Mouse (Mus musculus): ENCODE measurements at regions not wholly inside any gene's neighbourhood (a gene's known extent, or its start where the extent isn't known, plus 50 kb on each side); places are given as distances from the start of the nearest gene placed in this dataset.

DNA sequence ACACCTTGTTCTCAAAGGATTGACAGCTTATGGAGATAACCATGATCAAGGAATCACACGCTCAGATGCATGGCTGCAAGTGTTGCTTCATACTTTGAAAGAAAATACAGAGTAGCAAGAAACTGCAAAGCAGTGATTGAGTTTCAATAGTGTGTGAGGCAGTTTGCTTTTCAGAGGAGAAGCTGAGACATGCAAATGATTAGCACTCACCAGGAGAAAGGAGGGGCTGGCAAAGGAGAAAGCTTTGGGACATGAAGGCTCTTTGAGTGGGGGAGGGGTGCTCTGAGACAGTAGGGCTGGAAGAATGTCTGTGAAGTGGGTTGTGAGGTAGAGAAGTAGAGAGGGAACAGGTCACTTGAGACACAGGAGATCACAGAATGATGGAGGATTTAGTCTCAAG is 238.7 kb upstream of the Fggy start:
- Histone ChIP-seq H3K27me3 (ENCODE audit: insufficient read depth, poor library complexity, severe bottlenecking) (no peaks in the 10 kb centered on the region), H3K27ac (no peak overlapping the region), H3K4me3 (no peak overlapping the region), H3K4me1 (replicated peaks) (peaks cover 16% of the 10 kb centered on the region), H3K9me3 (no peaks in the 10 kb centered on the region), H3K36me3 (no peaks in the 10 kb centered on the region)
- 56% methylated on average over 1 of the region's 1 CpGs for WGBS
- peak; percentile 9 for DNase-seq (ENCODE audit: low spot score)

DNA sequence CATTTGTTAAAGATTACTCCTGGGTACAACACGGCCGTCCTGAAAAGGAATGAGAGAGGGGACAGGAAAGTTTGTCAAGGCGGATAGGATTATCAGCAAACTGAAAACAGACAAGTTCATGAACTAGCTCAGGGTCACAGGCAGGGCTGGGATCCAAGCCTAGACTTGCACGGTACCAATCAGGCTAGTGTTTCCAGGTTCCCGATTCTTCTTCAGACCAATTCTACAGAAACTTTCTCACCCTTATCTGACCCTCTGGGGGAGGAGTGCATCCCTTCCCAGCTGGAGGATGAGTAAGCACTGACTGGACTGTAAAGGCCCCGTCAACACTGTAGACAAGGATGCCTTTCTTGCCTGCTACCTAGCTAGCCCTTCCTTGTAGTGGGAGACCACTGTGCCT is 238.3 kb upstream of the Fggy start:
- Histone ChIP-seq H3K4me3 (no peak overlapping the region), H3K9me3 (no peaks in the 10 kb centered on the region), H3K27ac (no peak overlapping the region), H3K36me3 (no peaks in the 10 kb centered on the region), H3K4me1 (replicated peaks) (peaks cover 16% of the 10 kb centered on the region), H3K27me3 (ENCODE audit: insufficient read depth, poor library complexity, severe bottlenecking) (no peaks in the 10 kb centered on the region)
- DNase-seq (ENCODE audit: low spot score), result no peak
- 58% methylated on average over 6 of the region's 6 CpGs for WGBS

DNA sequence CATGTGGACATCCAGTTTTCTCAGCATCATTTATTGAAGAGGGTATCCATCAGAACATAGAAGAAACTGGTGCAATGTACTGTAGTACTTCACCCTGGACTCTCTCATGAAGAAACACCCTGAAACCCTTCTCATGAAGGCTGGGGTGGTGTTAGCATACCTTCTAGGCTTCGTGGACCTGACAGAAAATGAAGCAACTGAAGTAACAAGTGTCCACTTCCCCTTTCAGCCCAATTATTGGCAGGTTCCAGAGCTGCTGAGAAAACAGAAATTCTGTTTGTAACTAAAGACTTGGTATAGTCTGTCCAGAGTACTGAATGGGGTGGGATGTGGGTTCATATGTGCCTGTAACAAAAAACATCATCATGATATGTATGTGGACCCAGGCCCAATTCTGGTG is 231.4 kb upstream of the Fggy start:
- H3K4me3 ChIP-seq, result no peak overlapping the region
- no peaks in the 10 kb centered on the region for H3K27me3 ChIP-seq (ENCODE audit: insufficient read depth, poor library complexity, severe bottlenecking)
- no peak for DNase-seq (ENCODE audit: low spot score)
- WGBS, result 75% methylated on average over 1 of the region's 1 CpGs
- no peaks in the 10 kb centered on the region for H3K9me3 ChIP-seq
- H3K4me1 ChIP-seq (replicated peaks), result no peaks in the 10 kb centered on the region
- H3K36me3 ChIP-seq, result no peaks in the 10 kb centered on the region
- H3K27ac ChIP-seq, result no peak overlapping the region

DNA sequence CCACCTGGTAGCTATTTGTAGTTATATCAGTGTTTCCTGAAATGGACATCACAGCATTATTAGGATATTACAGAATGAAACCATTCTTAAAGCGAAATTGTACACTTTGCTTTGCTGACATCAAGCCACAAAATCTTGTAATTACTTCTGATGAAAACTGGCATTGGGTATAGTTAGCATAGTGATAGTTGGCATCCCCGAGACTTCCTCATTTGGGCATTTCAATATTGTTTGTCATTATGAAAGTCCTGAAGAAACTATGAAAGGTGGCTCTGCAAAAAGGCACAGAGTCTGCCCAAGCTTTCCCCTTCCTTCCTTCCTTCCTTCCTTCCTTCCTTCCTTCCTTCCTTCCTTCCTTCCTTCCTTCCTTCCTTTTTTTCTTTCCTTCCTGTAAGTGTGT is 217.5 kb upstream of the Fggy start:
- no peaks in the 10 kb centered on the region for H3K4me1 ChIP-seq (replicated peaks)
- H3K9me3 ChIP-seq, result peaks cover 7% of the 10 kb centered on the region; the same call in 1 of the 2 replicates
- H3K36me3 ChIP-seq, result no peaks in the 10 kb centered on the region
- DNase-seq (ENCODE audit: low spot score), result no peak
- no peak overlapping the region for H3K4me3 ChIP-seq
- 85% methylated on average over 2 of the region's 2 CpGs for WGBS
- no peaks in the 10 kb centered on the region for H3K27me3 ChIP-seq (ENCODE audit: insufficient read depth, poor library complexity, severe bottlenecking)
- no peak overlapping the region for H3K27ac ChIP-seq

DNA sequence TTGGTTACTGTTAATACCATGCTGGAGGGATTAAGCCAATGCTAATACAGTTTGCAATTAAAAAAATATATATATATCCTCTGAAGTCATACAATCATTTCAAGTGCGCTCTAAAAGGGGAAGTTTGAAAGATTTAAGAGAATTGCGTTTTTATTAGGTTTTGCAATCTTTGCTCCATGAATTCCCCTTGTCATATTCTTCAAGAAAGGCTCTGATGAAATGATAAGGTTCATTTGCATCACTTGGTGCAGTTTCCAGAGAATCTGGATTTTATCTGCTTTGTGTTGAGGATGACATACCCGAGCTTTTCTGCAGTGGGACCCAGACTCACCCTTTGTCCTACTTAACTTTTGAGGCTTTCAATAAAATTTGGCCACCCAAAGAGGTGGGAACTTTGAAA is 216.4 kb upstream of the Fggy start:
- H3K27ac ChIP-seq, result no peak overlapping the region
- 76% methylated on average over 3 of the region's 3 CpGs for WGBS
- no peaks in the 10 kb centered on the region for H3K27me3 ChIP-seq (ENCODE audit: insufficient read depth, poor library complexity, severe bottlenecking)
- H3K36me3 ChIP-seq, result no peaks in the 10 kb centered on the region
- no peak for DNase-seq (ENCODE audit: low spot score)
- peaks cover 7% of the 10 kb centered on the region; the same call in 1 of the 2 replicates for H3K9me3 ChIP-seq
- H3K4me1 ChIP-seq (replicated peaks), result no peaks in the 10 kb centered on the region
- no peak overlapping the region for H3K4me3 ChIP-seq

DNA sequence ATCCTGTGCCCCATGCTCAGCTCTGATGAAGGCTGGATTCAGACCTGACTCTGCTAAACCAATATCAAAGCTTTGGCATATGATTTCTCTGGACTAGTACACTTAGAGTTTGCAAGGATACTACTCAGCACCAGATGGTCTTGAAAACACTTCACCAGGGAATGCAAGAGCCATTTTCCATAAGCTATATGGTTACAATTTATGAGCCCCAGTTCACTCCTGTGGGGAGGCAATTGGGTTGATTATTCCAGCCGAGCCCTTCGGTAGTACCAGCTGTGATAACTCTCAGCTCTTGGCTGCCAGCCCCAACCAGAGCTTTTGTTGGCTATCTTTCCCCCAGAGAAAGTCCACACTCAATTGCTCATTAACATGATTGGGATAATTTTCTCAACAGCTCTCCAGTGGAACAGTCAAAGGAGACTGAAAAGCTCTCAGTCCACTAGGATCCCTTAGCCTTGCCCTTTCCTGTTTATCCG is 210.5 kb upstream of the Fggy start:
- Histone ChIP-seq H3K4me3 (no peak overlapping the region), H3K4me1 (replicated peaks) (no peaks in the 10 kb centered on the region), H3K27me3 (ENCODE audit: insufficient read depth, poor library complexity, severe bottlenecking) (no peaks in the 10 kb centered on the region), H3K27ac (no peak overlapping the region), H3K9me3 (no peaks in the 10 kb centered on the region), H3K36me3 (no peaks in the 10 kb centered on the region)
- no peak for DNase-seq (ENCODE audit: low spot score)
- WGBS, result 82% methylated on average over 3 of the region's 3 CpGs

DNA sequence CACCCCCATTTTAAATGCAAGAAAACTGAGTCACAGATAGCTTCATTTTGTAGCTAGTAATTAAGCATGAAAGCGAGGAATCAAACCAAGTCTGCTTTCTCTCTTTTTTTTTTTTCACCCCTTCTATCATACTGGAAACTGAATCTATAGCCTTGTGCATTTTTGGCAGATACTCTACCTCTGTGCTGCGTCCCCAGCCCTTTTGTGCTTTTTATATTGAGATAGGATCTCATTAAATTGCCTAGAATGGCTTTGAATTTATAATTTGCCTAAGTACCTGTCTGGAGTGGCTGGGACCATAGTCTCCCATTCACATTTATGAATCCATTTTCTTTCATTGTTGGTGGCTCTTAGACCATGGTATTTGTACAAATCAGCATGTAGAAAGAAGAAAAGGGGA is 209.9 kb upstream of the Fggy start:
- no peaks in the 10 kb centered on the region for H3K36me3 ChIP-seq
- 82% methylated on average over 2 of the region's 2 CpGs for WGBS
- DNase-seq (ENCODE audit: low spot score), result no peak
- no peaks in the 10 kb centered on the region for H3K4me1 ChIP-seq (replicated peaks)
- no peak overlapping the region for H3K4me3 ChIP-seq
- H3K9me3 ChIP-seq, result no peaks in the 10 kb centered on the region
- no peaks in the 10 kb centered on the region for H3K27me3 ChIP-seq (ENCODE audit: insufficient read depth, poor library complexity, severe bottlenecking)
- H3K27ac ChIP-seq, result no peak overlapping the region

DNA sequence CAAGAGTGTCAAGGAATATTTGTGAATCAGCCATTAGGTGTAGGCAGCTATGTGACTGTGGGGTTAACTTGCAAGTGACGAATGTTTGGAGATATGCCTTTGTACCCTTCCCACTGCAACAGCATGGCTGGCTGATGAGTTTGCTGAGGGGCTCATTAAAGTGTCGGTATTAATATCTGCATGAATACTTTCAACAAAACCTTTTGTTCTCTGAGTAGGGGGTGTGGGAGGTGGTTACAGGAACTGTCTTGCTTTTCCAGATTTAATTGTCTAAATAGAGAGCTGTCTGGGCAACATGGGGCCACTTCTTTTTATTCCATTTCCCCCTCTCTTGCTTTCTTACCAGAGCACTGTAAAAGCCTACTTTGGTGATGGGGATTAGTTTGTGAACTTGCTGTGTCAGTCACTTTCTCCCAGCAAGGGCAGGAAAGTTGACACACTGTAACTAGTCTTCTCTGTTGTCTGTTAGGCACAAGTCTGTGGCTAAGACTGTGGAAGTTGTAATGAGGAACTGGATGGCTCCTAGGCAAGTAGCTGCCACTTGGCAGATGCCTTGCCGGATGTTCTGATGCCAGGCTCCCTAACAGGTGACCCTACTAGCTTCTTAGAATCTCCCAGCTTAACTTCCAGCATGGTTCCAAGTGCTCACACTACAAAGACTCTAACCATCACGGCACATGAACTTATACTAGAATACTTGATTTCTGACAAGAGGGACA is 208.7 kb upstream of the Fggy start:
- DNase-seq (ENCODE audit: low spot score), result no peak
- Histone ChIP-seq H3K27ac (no peak overlapping the region), H3K9me3 (no peaks in the 10 kb centered on the region), H3K36me3 (no peaks in the 10 kb centered on the region), H3K27me3 (ENCODE audit: insufficient read depth, poor library complexity, severe bottlenecking) (no peaks in the 10 kb centered on the region), H3K4me1 (replicated peaks) (no peaks in the 10 kb centered on the region), H3K4me3 (no peak overlapping the region)
- 85% methylated on average over 4 of the region's 4 CpGs for WGBS

DNA sequence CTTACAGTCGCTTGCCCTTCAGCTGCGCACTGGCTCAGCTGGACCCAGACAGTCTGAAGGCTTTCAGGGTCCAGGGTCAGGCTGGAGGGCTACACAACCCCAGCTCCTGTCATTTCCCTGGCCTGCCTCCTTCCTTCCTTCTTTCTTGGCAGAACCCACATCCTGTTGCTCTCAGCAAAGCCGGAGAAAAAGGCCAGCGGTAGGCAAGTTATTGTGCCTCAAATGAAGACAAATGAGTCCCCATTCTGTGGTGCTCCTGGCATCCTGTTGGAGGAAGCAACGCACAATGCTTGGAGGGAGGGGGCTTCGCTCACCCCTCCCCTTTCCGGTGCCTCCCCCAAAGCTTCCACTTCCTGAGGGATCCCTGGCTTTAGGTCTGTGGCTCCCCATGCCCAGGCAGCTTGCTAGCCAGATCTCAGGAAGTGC is 203.4 kb upstream of the Fggy start:
- Histone ChIP-seq H3K36me3 (no peaks in the 10 kb centered on the region), H3K27ac (peak overlapping the region; percentile 70), H3K4me1 (replicated peaks) (peaks cover 6% of the 10 kb centered on the region; the same call in 1 of the 2 replicates), H3K27me3 (ENCODE audit: insufficient read depth, poor library complexity, severe bottlenecking) (no peaks in the 10 kb centered on the region), H3K9me3 (no peaks in the 10 kb centered on the region), H3K4me3 (no peak overlapping the region)
- DNase-seq (ENCODE audit: low spot score), result peak; percentile 25
- 51% methylated on average over 7 of the region's 7 CpGs for WGBS

DNA sequence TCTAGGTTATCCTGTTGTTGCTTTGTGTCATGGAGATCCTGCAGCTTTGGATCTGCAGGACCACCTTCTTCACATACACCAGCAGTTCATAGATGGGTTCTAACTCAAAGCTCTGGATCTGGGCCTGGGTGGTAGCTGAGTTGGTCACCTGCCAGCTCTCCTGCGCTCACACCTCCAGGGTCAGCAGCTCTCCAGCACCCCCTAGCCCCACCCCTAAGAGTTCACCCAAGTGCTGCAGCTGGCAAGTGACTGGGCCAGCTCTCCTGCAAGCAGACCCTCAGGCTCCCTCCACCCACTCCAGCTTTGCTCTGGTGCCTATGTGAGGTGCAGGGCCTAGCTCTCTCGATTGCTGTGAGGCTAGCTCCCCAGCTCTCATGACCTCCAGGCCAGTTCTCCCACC is 198.6 kb upstream of the Fggy start:
- DNase-seq (ENCODE audit: low spot score), result no peak
- WGBS, result 74% methylated on average over 2 of the region's 2 CpGs
- Histone ChIP-seq H3K4me3 (no peak overlapping the region), H3K27ac (no peak overlapping the region), H3K36me3 (no peaks in the 10 kb centered on the region), H3K27me3 (ENCODE audit: insufficient read depth, poor library complexity, severe bottlenecking) (no peaks in the 10 kb centered on the region), H3K9me3 (no peaks in the 10 kb centered on the region), H3K4me1 (replicated peaks) (peaks cover 6% of the 10 kb centered on the region; the same call in 1 of the 2 replicates)

DNA sequence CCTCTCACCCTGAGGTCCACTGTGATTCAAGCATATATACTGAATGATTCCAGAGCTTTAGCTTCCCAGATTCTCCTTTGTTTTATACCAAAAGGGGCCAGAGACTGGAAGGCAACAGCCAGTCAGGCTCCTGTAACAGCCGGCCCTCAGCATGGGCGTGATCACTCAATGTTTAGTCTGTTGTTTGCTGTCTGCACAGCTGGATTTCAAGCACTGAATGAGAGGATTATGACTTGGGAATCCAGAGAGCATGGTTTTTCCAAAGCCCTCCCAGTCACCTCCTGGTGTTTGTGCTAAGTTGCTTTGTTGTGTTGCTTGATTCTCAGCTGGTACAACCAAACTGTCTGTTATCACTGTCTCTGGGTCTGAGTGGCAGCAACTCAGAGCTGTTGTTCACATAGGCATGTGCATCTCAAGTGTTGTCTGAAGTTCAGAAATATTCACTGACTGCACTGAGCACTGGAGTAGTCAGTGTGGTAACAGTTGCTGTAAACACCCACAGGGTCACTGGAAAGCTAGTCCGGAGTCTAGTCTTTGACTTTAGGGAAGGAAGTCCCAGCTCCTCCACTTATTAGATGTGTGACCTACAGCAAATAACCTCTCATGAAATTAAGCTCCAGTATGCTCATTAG is 196.9 kb upstream of the Fggy start:
- H3K4me1 ChIP-seq (replicated peaks), result no peaks in the 10 kb centered on the region
- H3K27ac ChIP-seq, result no peak overlapping the region
- DNase-seq (ENCODE audit: low spot score), result no peak
- H3K36me3 ChIP-seq, result no peaks in the 10 kb centered on the region
- no peak overlapping the region for H3K4me3 ChIP-seq
- 39% methylated on average over 3 of the region's 3 CpGs for WGBS
- no peaks in the 10 kb centered on the region for H3K27me3 ChIP-seq (ENCODE audit: insufficient read depth, poor library complexity, severe bottlenecking)
- no peaks in the 10 kb centered on the region for H3K9me3 ChIP-seq

DNA sequence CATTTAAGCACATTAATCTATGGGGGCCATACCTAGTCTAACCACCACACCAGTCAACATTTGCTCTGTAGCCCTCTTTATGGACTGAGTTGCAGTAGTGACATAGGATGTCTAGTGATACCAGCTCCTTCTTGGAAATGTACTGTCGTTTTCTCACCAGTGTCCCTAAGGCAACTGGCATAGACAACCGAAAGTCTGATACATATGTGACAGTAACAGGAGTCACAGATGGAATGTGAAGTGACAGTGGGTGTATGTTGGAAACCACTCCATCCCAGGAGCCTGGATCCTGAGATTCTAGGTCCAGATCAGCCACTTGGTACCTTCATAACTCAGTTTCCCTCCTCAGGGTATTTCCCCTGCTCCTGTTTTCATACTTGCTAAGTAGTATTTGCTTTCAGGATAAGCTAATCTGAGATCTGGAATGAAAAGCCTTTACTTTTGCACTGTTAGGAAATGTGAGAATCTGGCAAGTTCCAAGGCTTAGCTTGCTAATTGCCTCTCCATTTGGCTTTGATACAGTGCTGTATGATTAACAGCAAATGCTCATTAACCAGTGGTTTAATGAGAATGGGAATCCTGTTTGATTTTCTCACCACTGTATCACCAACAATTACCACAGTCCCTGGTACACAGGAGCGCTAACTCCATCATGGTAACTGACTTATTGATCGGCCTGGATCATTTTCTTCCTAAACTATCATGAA is 192.8 kb upstream of the Fggy start:
- Histone ChIP-seq H3K27me3 (ENCODE audit: insufficient read depth, poor library complexity, severe bottlenecking) (no peaks in the 10 kb centered on the region), H3K27ac (no peak overlapping the region), H3K4me1 (replicated peaks) (no peaks in the 10 kb centered on the region), H3K4me3 (no peak overlapping the region), H3K9me3 (no peaks in the 10 kb centered on the region), H3K36me3 (no peaks in the 10 kb centered on the region)
- no peak for DNase-seq (ENCODE audit: low spot score)
- WGBS, result 89% methylated on average over 4 of the region's 4 CpGs

DNA sequence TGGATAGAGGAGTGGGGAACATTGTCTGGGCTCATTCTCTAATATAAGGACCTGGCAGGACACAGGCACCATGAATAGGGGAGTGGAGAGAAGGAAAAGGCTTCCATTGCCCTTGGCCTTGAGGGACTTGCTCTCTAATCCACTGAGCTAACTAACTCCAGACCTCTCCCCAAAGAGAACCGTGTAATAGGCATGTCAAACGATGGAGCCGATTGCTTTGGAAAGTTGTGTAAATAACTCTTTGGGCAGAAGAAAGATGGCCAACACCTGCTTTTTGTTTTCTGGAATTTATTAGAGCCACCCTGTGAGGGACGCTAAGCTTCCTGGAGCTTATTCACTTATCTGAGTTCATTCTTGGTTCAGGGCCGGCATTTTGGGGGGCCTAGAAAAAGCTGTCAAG is 180.9 kb upstream of the Fggy start:
- no peak for DNase-seq (ENCODE audit: low spot score)
- Histone ChIP-seq H3K4me3 (no peak overlapping the region), H3K27ac (no peak overlapping the region), H3K27me3 (ENCODE audit: insufficient read depth, poor library complexity, severe bottlenecking) (no peaks in the 10 kb centered on the region), H3K4me1 (replicated peaks) (peaks cover 11% of the 10 kb centered on the region), H3K36me3 (no peaks in the 10 kb centered on the region), H3K9me3 (no peaks in the 10 kb centered on the region)
- WGBS, result 68% methylated on average over 5 of the region's 5 CpGs

All from hindbrain, embryonic 10.5 days (tissue).